Mouse (Mus musculus) midbrain, postnatal 0 days (tissue): ENCODE results near the gene Cd28. TPM values are rescaled to one million over a fixed set of nuclear protein-coding genes. Genes with fewer than 3 reads are reported as not detected.

Experiments
- ATAC-seq: fragments of 200-750 bp; cut with Nextera tagmentation; 2 replicates; pipeline ENCODE4 v1.8.0; 2017; ENCODE audit warnings: moderate number of reproducible peaks, mild to moderate bottlenecking, moderate TSS enrichment, moderate library complexity; ENCODE audit not compliant: low FRiP score
- DNase-seq: peaks from one replicate; pipeline ENCODE4 v3.0.0-alpha.2; 2015; ENCODE audit warnings: low spot score
- H3K27ac ChIP-seq: fragments of 300-500 bp; sonication (generic); 2 replicates; pipeline ENCODE4 v1.5.1; 2014; ENCODE audit warnings: low read depth, mild to moderate bottlenecking, low read length, mixed read lengths
- H3K27me3 ChIP-seq: fragments of 300-500 bp; sonication (generic); 2 replicates; pipeline ENCODE4 v1.6.1; 2014; ENCODE audit warnings: low read length, control low read depth, mixed read lengths; ENCODE audit not compliant: insufficient read depth
- H3K36me3 ChIP-seq: fragments of 300-500 bp; sonication (generic); 2 replicates; pipeline ENCODE4 v1.6.1; 2014; ENCODE audit warnings: low read length, control low read depth, mixed read lengths; ENCODE audit not compliant: insufficient read depth
- H3K4me1 ChIP-seq: fragments of 300-500 bp; sonication (generic); 2 replicates; pipeline ENCODE4 v1.6.1; 2014; ENCODE audit warnings: mild to moderate bottlenecking, control low read depth, antibody characterized with exemption, low read length, mixed read lengths; ENCODE audit not compliant: insufficient read depth
- H3K4me2 ChIP-seq: fragments of 300-500 bp; sonication (generic); 2 replicates; pipeline ENCODE4 v1.6.1; 2014; ENCODE audit warnings: low read depth, mild to moderate bottlenecking, low read length, mixed read lengths; ENCODE audit not compliant: poor library complexity, severe bottlenecking
- H3K4me3 ChIP-seq: fragments of 300-500 bp; sonication (generic); 2 replicates; pipeline ENCODE4 v1.5.1; 2014; ENCODE audit warnings: low read depth, mild to moderate bottlenecking, low read length, moderate library complexity
- H3K9ac ChIP-seq: fragments of 300-500 bp; sonication (generic); replicated peaks from 2 replicates; pipeline ENCODE4 v1.6.1; 2014; ENCODE audit warnings: mild to moderate bottlenecking, low read length, moderate library complexity, mixed read lengths; ENCODE audit not compliant: poor library complexity, severe bottlenecking
- H3K9me3 ChIP-seq: fragments of 300-500 bp; sonication (generic); 2 replicates; pipeline ENCODE4 v1.6.1; 2016; ENCODE audit warnings: low read length, control low read depth
- CTCF ChIP-seq: IDR thresholded peaks from 2 replicates; pipeline ENCODE4 v1.5.1; 2016; ENCODE audit warnings: antibody characterized with exemption, mild to moderate bottlenecking
- WGBS: fragments of 180-500 bp; shearing (Covaris S2); extraction: QIAGEN DNeasy Blood & Tissue Kit; methylation state at CpG from one replicate; pipeline ENCODE4 v1.1.7; 2014; 5-methylcytosine and 5-hydroxymethylcytosine counted together
- polyA plus RNA-seq: library from polyadenylated mRNA; unstranded; fragments of >200 nt; fragmentation: Nextera tagmentation; extraction: Ambion mirVana; gene quantifications from 2 replicates; pipeline ENCODE4 v1.2.1, GENCODE M21; 2015
- total RNA-seq: library from RNA; depleted of rRNA; stranded (reverse); fragments of >200 nt; gene quantifications from 2 replicates; pipeline ENCODE4 v1.2.3, GENCODE M21; 2014

Cd28 gene
- total and polyA plus RNA-seq, 2 experiments from 2014 or later = 0.12 TPM; not detected in 1

GRCm38 (mm10) chr1:60776166-60776565, 59.6 kb downstream of the Cd28 start:
- H3K4me2 ChIP-seq = no peak overlapping the region
- no peaks in the 10 kb centered on the region for H3K9me3 ChIP-seq
- no peak overlapping the region for H3K9ac ChIP-seq
- no peaks in the 10 kb centered on the region for H3K27me3 ChIP-seq
- TF ChIP-seq CTCF = no peak
- ATAC-seq (no peak), DNase-seq (no peak)
- H3K36me3 ChIP-seq = no peaks in the 10 kb centered on the region
- H3K27ac ChIP-seq = no peak overlapping the region
- 82% methylated on average over 4 of the region's 4 CpGs for WGBS
- no peaks in the 10 kb centered on the region for H3K4me1 ChIP-seq
- H3K4me3 ChIP-seq = no peak overlapping the region

GRCm38 (mm10) chr1:60776906-60777305, 60.3 kb downstream of the Cd28 start:
- 79% methylated on average over 3 of the region's 3 CpGs for WGBS
- no peaks in the 10 kb centered on the region for H3K36me3 ChIP-seq
- H3K4me2 ChIP-seq = no peak overlapping the region
- no peaks in the 10 kb centered on the region for H3K4me1 ChIP-seq
- H3K27ac ChIP-seq = no peak overlapping the region
- H3K9ac ChIP-seq = no peak overlapping the region
- ATAC-seq (no peak), DNase-seq (no peak)
- H3K27me3 ChIP-seq = no peaks in the 10 kb centered on the region
- no peak overlapping the region for H3K4me3 ChIP-seq
- no peak for TF ChIP-seq CTCF
- H3K9me3 ChIP-seq = no peaks in the 10 kb centered on the region

GRCm38 (mm10) chr1:60778465-60779115, 62.0 kb downstream of the Cd28 start:
- ATAC-seq = no peak

GRCm38 (mm10) chr1:60779176-60779575, 62.6 kb downstream of the Cd28 start:
- no peak overlapping the region for H3K9ac ChIP-seq
- H3K4me1 ChIP-seq = no peaks in the 10 kb centered on the region
- no peak overlapping the region for H3K4me3 ChIP-seq
- WGBS = 92% methylated on average over 2 of the region's 2 CpGs
- no peak overlapping the region for H3K27ac ChIP-seq
- ATAC-seq (no peak), DNase-seq (no peak)
- H3K9me3 ChIP-seq = no peaks in the 10 kb centered on the region
- H3K27me3 ChIP-seq = no peaks in the 10 kb centered on the region
- TF ChIP-seq CTCF = no peak
- H3K36me3 ChIP-seq = no peaks in the 10 kb centered on the region
- no peak overlapping the region for H3K4me2 ChIP-seq

More at GRCm38 (mm10) chr1:60778465-60779115, 62.0 kb downstream of the Cd28 start:
- H3K4me2 ChIP-seq = no peak overlapping the region
- H3K9ac ChIP-seq = no peak overlapping the region
- H3K36me3 ChIP-seq = no peaks in the 10 kb centered on the region
- H3K27ac ChIP-seq = no peak overlapping the region
- H3K4me3 ChIP-seq = no peak overlapping the region
- DNase-seq = no peak
- no peaks in the 10 kb centered on the region for H3K4me1 ChIP-seq
- 70% methylated on average over 8 of the region's 8 CpGs for WGBS
- H3K9me3 ChIP-seq = no peaks in the 10 kb centered on the region
- no peaks in the 10 kb centered on the region for H3K27me3 ChIP-seq
- no peak for TF ChIP-seq CTCF

GRCm38 (mm10) chr1:60781666-60782065, 65.1 kb downstream of the Cd28 start:
- no peak for DNase-seq
- no peak overlapping the region for H3K4me3 ChIP-seq
- 85% methylated on average over 4 of the region's 4 CpGs for WGBS
- no peaks in the 10 kb centered on the region for H3K4me1 ChIP-seq
- no peak overlapping the region for H3K4me2 ChIP-seq
- no peaks in the 10 kb centered on the region for H3K9me3 ChIP-seq
- ATAC-seq = no peak
- no peak overlapping the region for H3K9ac ChIP-seq
- no peaks in the 10 kb centered on the region for H3K36me3 ChIP-seq
- no peaks in the 10 kb centered on the region for H3K27me3 ChIP-seq
- no peak for TF ChIP-seq CTCF
- no peak overlapping the region for H3K27ac ChIP-seq

- peak; percentile 70; the same call in 1 of the 2 replicates for ATAC-seq
- no peak for TF ChIP-seq CTCF
- DNase-seq = peak; percentile 43
- Histone ChIP-seq H3K4me1 (no peaks in the 10 kb centered on the region), H3K36me3 (no peaks in the 10 kb centered on the region), H3K9ac (no peak overlapping the region), H3K4me2 (no peak overlapping the region), H3K27ac (peak overlapping the region; percentile 47; the same call in 1 of the 2 replicates), H3K27me3 (no peaks in the 10 kb centered on the region), H3K9me3 (no peaks in the 10 kb centered on the region), H3K4me3 (no peak overlapping the region)
These were observed 77.1 kb downstream of the Cd28 start for GRCm38 (mm10) chr1:60793717-60794116.
